14 mouse cellular contexts compared by ENCODE assay signal in genomic region chr9:111804931-111805330, GRCm38 (mm10).
DNase-seq lines count a peak whose midpoint lies in the region; ATAC-seq and TF ChIP-seq lines count a peak whose summit lies in the region.
"Had no signal": no experiment of that assay in that cellular context is flagged by ENCODE, and none has a peak within 500 bp of the region (broad histone marks: within the 10 kb centered on the region; RNA-seq: fewer than 3 reads in every experiment).

No protein-coding gene starts in this region.

- H3K9ac ChIP-seq in embryonic facial prominence, embryonic 14.5 days (ENCODE audit: low read depth, low read length), result no peak overlapping the region
- no peak overlapping the region for H3K9ac ChIP-seq in stomach, embryonic 15.5 days
- no peak overlapping the region for H3K9ac ChIP-seq in stomach, postnatal 0 days (ENCODE audit: low read length)
- H3K9ac ChIP-seq in midbrain, embryonic 16.5 days (ENCODE audit: low read depth, low read length), result no peak overlapping the region
- H3K9ac ChIP-seq: embryonic facial prominence, embryonic 13.5 days; kidney, embryonic 15.5 days; liver, embryonic 12.5 days had no signal

- H3K27me3 ChIP-seq in embryonic facial prominence, embryonic 14.5 days (replicated peaks; ENCODE audit: control insufficient read depth, insufficient read depth, low read length), result no peaks in the 10 kb centered on the region
- H3K27me3 ChIP-seq in embryonic facial prominence, embryonic 10.5 days (replicated peaks; ENCODE audit: low read depth, poor library complexity, severe bottlenecking), result no peaks in the 10 kb centered on the region
- H3K27me3 ChIP-seq in stomach, embryonic 15.5 days (replicated peaks), result no peaks in the 10 kb centered on the region
- H3K27me3 ChIP-seq in stomach, postnatal 0 days (ENCODE audit: control insufficient read depth, insufficient read depth, low read length), result no peaks in the 10 kb centered on the region
- no peaks in the 10 kb centered on the region for H3K27me3 ChIP-seq in midbrain, embryonic 16.5 days (ENCODE audit: control insufficient read depth, insufficient read depth, low read depth, low read length)
- H3K27me3 ChIP-seq: embryonic facial prominence, embryonic 13.5 days; kidney, embryonic 15.5 days; liver, embryonic 12.5 days had no signal

- no peak for TF ChIP-seq EP300 in stomach, postnatal 0 days (optimal IDR thresholded peaks at IDR 0.05)

- H3K4me1 ChIP-seq in embryonic facial prominence, embryonic 14.5 days (ENCODE audit: control insufficient read depth, insufficient read depth, low read length), result no peaks in the 10 kb centered on the region
- no peaks in the 10 kb centered on the region for H3K4me1 ChIP-seq in embryonic facial prominence, embryonic 10.5 days
- H3K4me1 ChIP-seq in stomach, embryonic 15.5 days, result no peaks in the 10 kb centered on the region
- H3K4me1 ChIP-seq in stomach, postnatal 0 days (replicated peaks; ENCODE audit: control insufficient read depth, insufficient read depth), result no peaks in the 10 kb centered on the region
- H3K4me1 ChIP-seq in midbrain, embryonic 16.5 days (ENCODE audit: control insufficient read depth, insufficient read depth, low read length), result no peaks in the 10 kb centered on the region
- H3K4me1 ChIP-seq: embryonic facial prominence, embryonic 13.5 days; kidney, embryonic 15.5 days; liver, embryonic 12.5 days had no signal

- no peak for TF ChIP-seq CTCF in stomach, postnatal 0 days (IDR thresholded peaks at IDR 0.05; ENCODE audit: low read depth)

- H3K9me3 ChIP-seq in embryonic facial prominence, embryonic 14.5 days (ENCODE audit: control insufficient read depth, low read length), result no peaks in the 10 kb centered on the region
- H3K9me3 ChIP-seq in embryonic facial prominence, embryonic 10.5 days, result no peaks in the 10 kb centered on the region
- no peaks in the 10 kb centered on the region for H3K9me3 ChIP-seq in stomach, embryonic 15.5 days
- H3K9me3 ChIP-seq in stomach, postnatal 0 days (ENCODE audit: control insufficient read depth, low read length), result no peaks in the 10 kb centered on the region
- H3K9me3 ChIP-seq in midbrain, embryonic 16.5 days (replicated peaks; ENCODE audit: control insufficient read depth, low read length, poor library complexity, severe bottlenecking), result no peaks in the 10 kb centered on the region
- H3K9me3 ChIP-seq: embryonic facial prominence, embryonic 13.5 days; kidney, embryonic 15.5 days had no signal

- H3K4me2 ChIP-seq in embryonic facial prominence, embryonic 14.5 days (ENCODE audit: low read depth, low read length), result no peak overlapping the region
- H3K4me2 ChIP-seq in stomach, embryonic 15.5 days, result no peak overlapping the region
- H3K4me2 ChIP-seq in stomach, postnatal 0 days (replicated peaks; ENCODE audit: low read depth), result no peak overlapping the region
- no peak overlapping the region for H3K4me2 ChIP-seq in midbrain, embryonic 16.5 days (ENCODE audit: low read length)
- H3K4me2 ChIP-seq: embryonic facial prominence, embryonic 13.5 days; kidney, embryonic 15.5 days; liver, embryonic 12.5 days; midbrain, embryonic 11.5 days had no signal

- H3K36me3 ChIP-seq in embryonic facial prominence, embryonic 14.5 days (ENCODE audit: control insufficient read depth, insufficient read depth, low read length), result no peaks in the 10 kb centered on the region
- H3K36me3 ChIP-seq in embryonic facial prominence, embryonic 10.5 days (replicated peaks), result no peaks in the 10 kb centered on the region
- H3K36me3 ChIP-seq in stomach, embryonic 15.5 days, result no peaks in the 10 kb centered on the region
- H3K36me3 ChIP-seq in stomach, postnatal 0 days (ENCODE audit: control insufficient read depth, insufficient read depth, low read length), result no peaks in the 10 kb centered on the region
- H3K36me3 ChIP-seq in midbrain, embryonic 16.5 days (ENCODE audit: control insufficient read depth, insufficient read depth, low read length), result no peaks in the 10 kb centered on the region
- H3K36me3 ChIP-seq: embryonic facial prominence, embryonic 13.5 days; kidney, embryonic 15.5 days; liver, embryonic 12.5 days had no signal

- H3K4me3 ChIP-seq in embryonic facial prominence, embryonic 14.5 days (ENCODE audit: low read depth, low read length), result no peak overlapping the region
- no peak overlapping the region for H3K4me3 ChIP-seq in embryonic facial prominence, embryonic 10.5 days
- no peak overlapping the region for H3K4me3 ChIP-seq in stomach, embryonic 15.5 days (replicated peaks)
- no peak overlapping the region for H3K4me3 ChIP-seq in stomach, postnatal 0 days (ENCODE audit: low read depth, low read length)
- H3K4me3 ChIP-seq in midbrain, embryonic 16.5 days (ENCODE audit: low read depth, low read length), result no peak overlapping the region
- H3K4me3 ChIP-seq: embryonic facial prominence, embryonic 13.5 days; kidney, embryonic 15.5 days; layer of hippocampus, adult 2 months; liver, embryonic 12.5 days had no signal

- peak; percentile 10 for DNase-seq in embryonic facial prominence, embryonic 14.5 days (ENCODE audit: low spot score)
- DNase-seq in embryonic facial prominence, embryonic 10.5 days (ENCODE audit: low spot score), result no peak
- DNase-seq in layer of hippocampus, adult 11-12 months (ENCODE audit: low spot score), result peak; percentile 3
- DNase-seq in layer of hippocampus, postnatal 25 days (ENCODE audit: extremely low spot score in 1 of 2, low spot score in 1 of 2), result no peak
- DNase-seq in stomach, postnatal 0 days (ENCODE audit: low spot score), result no peak
- DNase-seq in embryo, embryonic 9.5 days (ENCODE audit: extremely low spot score), result no peak

- no peak for ATAC-seq in embryonic facial prominence, embryonic 14.5 days (ENCODE audit: low read depth)
- ATAC-seq in stomach, embryonic 15.5 days (ENCODE audit: insufficient read depth, low FRiP score, low read depth), result peak; percentile 56; the same call in 1 of the 2 replicates
- no peak for ATAC-seq in stomach, postnatal 0 days (ENCODE audit: low FRiP score, low TSS enrichment)
- ATAC-seq in midbrain, embryonic 16.5 days, result no peak
- ATAC-seq: hindbrain, embryonic 16.5 days; liver, embryonic 12.5 days had no signal

- 85% methylated on average over 6 of the region's 6 CpGs for WGBS in embryonic facial prominence, embryonic 14.5 days
- 84% methylated on average over 6 of the region's 6 CpGs for WGBS in embryonic facial prominence, embryonic 10.5 days
- 78% methylated on average over 6 of the region's 6 CpGs for WGBS in stomach, embryonic 15.5 days
- WGBS in stomach, postnatal 0 days, result 80% methylated on average over 6 of the region's 6 CpGs
- WGBS in midbrain, embryonic 16.5 days, result 79% methylated on average over 6 of the region's 6 CpGs

- H3K27ac ChIP-seq in embryonic facial prominence, embryonic 14.5 days (replicated peaks; ENCODE audit: low read depth, low read length), result no peak overlapping the region
- no peak overlapping the region for H3K27ac ChIP-seq in embryonic facial prominence, embryonic 10.5 days (replicated peaks)
- no peak overlapping the region for H3K27ac ChIP-seq in stomach, embryonic 15.5 days
- H3K27ac ChIP-seq in stomach, postnatal 0 days (replicated peaks), result no peak overlapping the region
- no peak overlapping the region for H3K27ac ChIP-seq in midbrain, embryonic 16.5 days (ENCODE audit: low read length)
- H3K27ac ChIP-seq: embryonic facial prominence, embryonic 13.5 days; kidney, embryonic 15.5 days; layer of hippocampus, adult 2 months; liver, embryonic 12.5 days had no signal

Comparison
In these comparisons a context has a peak if more than half of its experiments do, and no peak if none do; other contexts are left out.
1. DNase-seq: peak in embryonic facial prominence, embryonic 14.5 days (single experiment) and layer of hippocampus, adult 11-12 months (single experiment); none in embryonic facial prominence, embryonic 10.5 days (single experiment), layer of hippocampus, postnatal 25 days (0 of 2), stomach, postnatal 0 days (single experiment) and embryo, embryonic 9.5 days (single experiment).